Mouse (Mus musculus) naive thymus-derived CD4-positive, alpha-beta T cell, adult 2 months (primary cell): ENCODE data around the gene Mroh2a.

Experiments used
- DNase-seq: peaks from one replicate; pipeline ENCODE4 v3.0.0-alpha.2; 2011; ENCODE audit warnings: low read depth

Gene Mroh2a

GRCm38 (mm10) chr1:88235046-88235893, 8.5 kb downstream of the Mroh2a start:
- no peak for DNase-seq

GRCm38 (mm10) chr1:88235894-88236415, 9.2 kb downstream of the Mroh2a start:
- DNase-seq = no peak

- DNase-seq = no peak
Observed at GRCm38 (mm10) chr1:88237311-88237710, 10.5 kb downstream of the Mroh2a start.

GRCm38 (mm10) chr1:88238771-88239170, 12.0 kb downstream of the Mroh2a start:
- DNase-seq = no peak

GRCm38 (mm10) chr1:88240072-88240471, 13.3 kb downstream of the Mroh2a start:
- DNase-seq = no peak

GRCm38 (mm10) chr1:88240579-88240978, 13.8 kb downstream of the Mroh2a start:
- no peak for DNase-seq

GRCm38 (mm10) chr1:88243861-88244260, 17.1 kb downstream of the Mroh2a start:
- no peak for DNase-seq

GRCm38 (mm10) chr1:88245881-88246280, 19.1 kb downstream of the Mroh2a start:
- DNase-seq = no peak

- no peak for DNase-seq
Observed at GRCm38 (mm10) chr1:88246386-88246785, 19.6 kb downstream of the Mroh2a start.

- DNase-seq = no peak
Observed at GRCm38 (mm10) chr1:88247660-88248059, 20.9 kb downstream of the Mroh2a start.

- DNase-seq = no peak
Observed at GRCm38 (mm10) chr1:88248658-88249057, 21.9 kb downstream of the Mroh2a start.

- DNase-seq = no peak
Observed at GRCm38 (mm10) chr1:88249596-88249995, 22.8 kb downstream of the Mroh2a start.

GRCm38 (mm10) chr1:88250023-88250422, 23.2 kb downstream of the Mroh2a start:
- no peak for DNase-seq

GRCm38 (mm10) chr1:88253106-88253505, 26.3 kb downstream of the Mroh2a start:
- no peak for DNase-seq

- DNase-seq = no peak
Observed at GRCm38 (mm10) chr1:88253540-88253939, 26.8 kb downstream of the Mroh2a start.

GRCm38 (mm10) chr1:88254793-88255465, 28.1 kb downstream of the Mroh2a start:
- DNase-seq = no peak

- no peak for DNase-seq
Observed at GRCm38 (mm10) chr1:88255466-88255857, 28.7 kb downstream of the Mroh2a start.

- no peak for DNase-seq
Observed at GRCm38 (mm10) chr1:88255989-88256754, 29.4 kb downstream of the Mroh2a start.

GRCm38 (mm10) chr1:88256886-88257663, 30.3 kb downstream of the Mroh2a start:
- DNase-seq = no peak

GRCm38 (mm10) chr1:88257681-88258080, 30.9 kb downstream of the Mroh2a start:
- no peak for DNase-seq

- no peak for DNase-seq
Observed at GRCm38 (mm10) chr1:88258361-88258760, 31.6 kb downstream of the Mroh2a start.
